Mouse (Mus musculus) MEL (cell line): ENCODE measurements around the gene Taldo1. TPM values are rescaled to one million over a fixed set of nuclear protein-coding genes. Genes with fewer than 3 reads are reported as not detected.

ENCODE experiments used
- DNase-seq: peaks from one replicate; pipeline ENCODE4 v3.0.0; 2011; ENCODE audit warnings: low read depth, low spot score
- H3K27ac ChIP-seq: 2 replicates; pipeline ENCODE4 v1.5.1; 2012; ENCODE audit warnings: low read depth, mild to moderate bottlenecking, control low read depth, low read length, moderate library complexity; ENCODE audit not compliant: control insufficient read depth
- H3K27me3 ChIP-seq, 2 experiments: fragments of 150-350 bp in 1 of 2; sonication (generic) in 1 of 2; 2 replicates each; pipeline ENCODE4 v1.6.1; 2012; ENCODE audit warnings: low read length in 2 of 2, mild to moderate bottlenecking in 2 of 2, improper control_type of control experiment in 1 of 2, moderate library complexity in 1 of 2; ENCODE audit not compliant: insufficient read depth in 2 of 2, control insufficient read depth in 1 of 2
- H3K36me3 ChIP-seq, 2 experiments: 2 replicates each; pipeline ENCODE4 v1.6.1; 2012 to 2014; ENCODE audit warnings: low read length in 2 of 2, improper control_type of control experiment in 1 of 2, inconsistent platforms in 1 of 2, mild to moderate bottlenecking in 1 of 2; ENCODE audit not compliant: insufficient read depth in 2 of 2, control insufficient read depth in 1 of 2
- H3K4me1 ChIP-seq, 2 experiments: fragments of 150-350 bp in 1 of 2; sonication (generic) in 1 of 2; 2 replicates each; pipeline ENCODE4 v1.6.1; 2012; ENCODE audit warnings: low read length in 2 of 2, improper control_type of control experiment in 1 of 2, mild to moderate bottlenecking in 1 of 2; ENCODE audit not compliant: insufficient read depth in 2 of 2, control insufficient read depth in 1 of 2
- H3K4me3 ChIP-seq, 2 experiments: fragments of 150-350 bp in 1 of 2; sonication (generic) in 1 of 2; 2 replicates each; pipeline ENCODE4 v1.5.1; 2012; ENCODE audit warnings: low read depth in 2 of 2, low read length in 2 of 2, mild to moderate bottlenecking in 2 of 2, moderate library complexity in 2 of 2, control low read depth in 1 of 2, improper control_type of control experiment in 1 of 2; ENCODE audit not compliant: control insufficient read depth in 1 of 2, insufficient read depth in 1 of 2
- H3K79me2 ChIP-seq: 2 replicates; pipeline ENCODE4 v1.6.1; 2012; ENCODE audit warnings: mild to moderate bottlenecking, low read length, moderate library complexity; ENCODE audit not compliant: control insufficient read depth, poor library complexity, insufficient read depth
- H3K9ac ChIP-seq: 2 replicates; pipeline ENCODE4 v1.6.1; 2012; ENCODE audit warnings: low read depth, mild to moderate bottlenecking, control low read depth, low read length, moderate library complexity; ENCODE audit not compliant: control insufficient read depth, poor library complexity, severe bottlenecking
- H3K9me3 ChIP-seq: fragments of 150-350 bp; sonication (generic); replicated peaks from 2 replicates; pipeline ENCODE4 v1.6.1; 2012; ENCODE audit warnings: mild to moderate bottlenecking, low read length, improper control_type of control experiment, moderate library complexity; ENCODE audit not compliant: insufficient read depth
- BHLHE40 ChIP-seq: IDR thresholded peaks from 2 replicates; pipeline ENCODE4 v1.6.1; 2012; ENCODE audit warnings: low read depth, mild to moderate bottlenecking, inconsistent platforms, low read length, improper control_type of control experiment, borderline replicate concordance
- CHD2 ChIP-seq: IDR thresholded peaks from 2 replicates; pipeline ENCODE4 v1.6.1; 2011; ENCODE audit warnings: low read length, improper control_type of control experiment
- CTCF ChIP-seq, 3 experiments: IDR thresholded peaks in 2 of 3; conservative IDR thresholded peaks in 1 of 3; 2 replicates each; pipeline ENCODE4 v1.5.1; 2011 to 2012; ENCODE audit warnings: low read length in 3 of 3, low read depth in 2 of 3, mild to moderate bottlenecking in 2 of 3, improper control_type of control experiment in 1 of 3, inconsistent platforms in 1 of 3, mixed read lengths in 1 of 3, moderate library complexity in 1 of 3; ENCODE audit not compliant: control insufficient read depth in 1 of 3, insufficient read depth in 1 of 3, poor library complexity in 1 of 3, severe bottlenecking in 1 of 3
- E2F4 ChIP-seq: IDR thresholded peaks from 2 replicates; pipeline ENCODE4 v1.6.1; 2011; ENCODE audit warnings: low read depth, low read length, improper control_type of control experiment, borderline replicate concordance
- ELF1 ChIP-seq: IDR thresholded peaks from 2 replicates; pipeline ENCODE4 v1.6.1; 2014; ENCODE audit warnings: low read depth, mild to moderate bottlenecking, inconsistent platforms, low read length, improper control_type of control experiment, moderate library complexity
- EP300 ChIP-seq, 2 experiments: IDR thresholded peaks; 2 replicates each; pipeline ENCODE4 v1.6.1; 2011; ENCODE audit warnings: improper control_type of control experiment in 2 of 2, low read length in 2 of 2, low read depth in 1 of 2, mild to moderate bottlenecking in 1 of 2
- HCFC1 ChIP-seq: IDR thresholded peaks from 2 replicates; pipeline ENCODE4 v1.6.1; 2012; ENCODE audit warnings: low read depth, mild to moderate bottlenecking, inconsistent platforms, low read length, improper control_type of control experiment, moderate library complexity
- MAX ChIP-seq: IDR thresholded peaks from 2 replicates; pipeline ENCODE4 v1.6.1; 2011; ENCODE audit warnings: low read length, improper control_type of control experiment
- MAZ ChIP-seq: IDR thresholded peaks from 2 replicates; pipeline ENCODE4 v1.6.1; 2012; ENCODE audit warnings: low read depth, mild to moderate bottlenecking, inconsistent platforms, low read length, improper control_type of control experiment
- MEF2A ChIP-seq: IDR thresholded peaks from 2 replicates; pipeline ENCODE4 v1.6.1; 2014; ENCODE audit warnings: low read depth, mild to moderate bottlenecking, inconsistent platforms, low read length, improper control_type of control experiment; ENCODE audit not compliant: poor library complexity, insufficient replicate concordance, severe bottlenecking; ENCODE audit errors: extremely low read depth
- MYB ChIP-seq: IDR thresholded peaks from 2 replicates; pipeline ENCODE4 v1.6.1; 2011; ENCODE audit warnings: mild to moderate bottlenecking, low read depth, low read length, improper control_type of control experiment
- MYC ChIP-seq: IDR thresholded peaks from 2 replicates; pipeline ENCODE4 v1.6.1; 2011; ENCODE audit warnings: low read depth, mild to moderate bottlenecking, low read length, improper control_type of control experiment, moderate library complexity
- NELFE ChIP-seq: IDR thresholded peaks from 2 replicates; pipeline ENCODE4 v1.6.1; 2011; ENCODE audit warnings: low read depth, low read length, improper control_type of control experiment
- NRF1 ChIP-seq: IDR thresholded peaks from 2 replicates; pipeline ENCODE4 v1.6.1; 2014; ENCODE audit warnings: low read depth, mild to moderate bottlenecking, inconsistent platforms, low read length, improper control_type of control experiment, moderate library complexity; ENCODE audit not compliant: poor library complexity, insufficient read depth, severe bottlenecking
- POLR2A ChIP-seq, 2 experiments: IDR thresholded peaks; 2 replicates each; pipeline ENCODE4 v1.6.1; 2011 to 2012; ENCODE audit warnings: low read length in 2 of 2, mild to moderate bottlenecking in 2 of 2, control low read depth in 1 of 2, improper control_type of control experiment in 1 of 2, low read depth in 1 of 2, moderate library complexity in 1 of 2; ENCODE audit not compliant: control insufficient read depth in 1 of 2, insufficient read depth in 1 of 2, poor library complexity in 1 of 2
- POLR2AphosphoS5 ChIP-seq: IDR thresholded peaks from 2 replicates; pipeline ENCODE4 v1.6.1; 2012; ENCODE audit warnings: low read depth, borderline replicate concordance, mild to moderate bottlenecking, inconsistent platforms, low read length, moderate library complexity, mixed read lengths
- RAD21 ChIP-seq: IDR thresholded peaks from 2 replicates; pipeline ENCODE4 v1.6.1; 2011; ENCODE audit warnings: mild to moderate bottlenecking, low read depth, low read length, improper control_type of control experiment
- RCOR1 ChIP-seq: IDR thresholded peaks from 2 replicates; pipeline ENCODE4 v1.6.1; 2012; ENCODE audit warnings: low read depth, mild to moderate bottlenecking, inconsistent platforms, low read length, improper control_type of control experiment
- SIN3A ChIP-seq: IDR thresholded peaks from 2 replicates; pipeline ENCODE4 v1.6.1; 2012; ENCODE audit warnings: low read length, improper control_type of control experiment, inconsistent platforms
- SMC3 ChIP-seq: IDR thresholded peaks from 2 replicates; pipeline ENCODE4 v1.6.1; 2011; ENCODE audit warnings: low read depth, low read length, improper control_type of control experiment
- TBP ChIP-seq: IDR thresholded peaks from 2 replicates; pipeline ENCODE4 v1.8.0; 2011; ENCODE audit warnings: low read depth, low read length, improper control_type of control experiment
- TCF12 ChIP-seq: IDR thresholded peaks from 2 replicates; pipeline ENCODE4 v1.6.1; 2014; ENCODE audit warnings: low read depth, mild to moderate bottlenecking, inconsistent platforms, low read length, improper control_type of control experiment, moderate library complexity
- UBTF ChIP-seq: IDR thresholded peaks from 2 replicates; pipeline ENCODE4 v1.6.1; 2012; ENCODE audit warnings: low read depth, mild to moderate bottlenecking, inconsistent platforms, low read length, improper control_type of control experiment, moderate library complexity, borderline replicate concordance; ENCODE audit not compliant: insufficient read depth
- USF1 ChIP-seq: IDR thresholded peaks from 2 replicates; pipeline ENCODE4 v1.6.1; 2014; ENCODE audit warnings: low read depth, mild to moderate bottlenecking, inconsistent platforms, low read length, improper control_type of control experiment, moderate library complexity
- USF2 ChIP-seq, 2 experiments: IDR thresholded peaks; 2 replicates each; pipeline ENCODE4 v1.6.1; 2011 to 2012; ENCODE audit warnings: improper control_type of control experiment in 2 of 2, low read length in 2 of 2, borderline replicate concordance in 1 of 2, inconsistent platforms in 1 of 2, low read depth in 1 of 2, mild to moderate bottlenecking in 1 of 2; ENCODE audit not compliant: insufficient read depth in 1 of 2
- ZKSCAN1 ChIP-seq: IDR thresholded peaks from 2 replicates; pipeline ENCODE4 v1.6.1; 2012; ENCODE audit warnings: low read depth, mild to moderate bottlenecking, inconsistent platforms, low read length, improper control_type of control experiment, moderate library complexity
- ZNF384 ChIP-seq: IDR thresholded peaks from 2 replicates; pipeline ENCODE4 v1.6.1; 2012; ENCODE audit warnings: low read depth, mild to moderate bottlenecking, inconsistent platforms, low read length, improper control_type of control experiment
- polyA plus RNA-seq, 2 experiments: library from polyadenylated mRNA; stranded (reverse) in 1 of 2; unstranded in 1 of 2; fragments of >175 nt in 1 of 2; fragments of >200 nt in 1 of 2; gene quantifications; 2 replicates each; pipeline versions ENCODE4 v1.2.1 to v1.2.4; 2012; ENCODE audit warnings: low replicate concordance in 2 of 2, low read depth in 1 of 2; ENCODE audit not compliant: insufficient read length in 2 of 2, insufficient read depth in 1 of 2, missing spikeins in 1 of 2
- total RNA-seq: library from RNA; depleted of rRNA; stranded (reverse); fragments of 300-350 nt; gene quantifications from 2 replicates; pipeline ENCODE4 v1.2.3, GENCODE M21; 2012

Gene Taldo1
- total and polyA plus RNA-seq, 3 experiments: 298 to 415 TPM; not detected in 1

DNA sequence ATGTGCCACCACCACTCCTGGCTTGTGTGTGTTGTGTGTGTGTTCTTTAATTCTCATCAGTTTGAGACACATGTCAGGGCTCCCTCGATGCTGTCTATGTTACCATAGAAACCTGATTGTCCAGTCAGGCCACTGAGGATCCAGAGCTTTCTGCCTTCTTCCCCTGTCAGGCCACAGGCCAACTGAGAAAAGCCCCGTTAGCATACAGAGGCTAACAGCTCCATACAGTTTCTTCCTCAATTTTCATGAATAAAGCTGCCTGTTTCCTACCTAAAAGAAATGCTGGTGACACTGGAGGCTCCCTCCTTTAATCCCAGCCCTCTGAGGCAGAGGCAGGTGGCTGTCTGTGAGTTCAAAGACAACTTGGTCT is 44.5 kb downstream of the Taldo1 start:
- H3K9me3 ChIP-seq: no peaks in the 10 kb centered on the region
- H3K79me2 ChIP-seq: peaks cover 28% of the 10 kb centered on the region
- H3K9ac ChIP-seq: peak overlapping the region; percentile 90
- H3K36me3 ChIP-seq: peaks cover 0 to 20% of the 10 kb centered on the region in 2 experiments; a peak in 3 of 4 replicates
- H3K27me3 ChIP-seq: no peaks in the 10 kb centered on the region
- H3K4me1 ChIP-seq: peaks cover 4 to 22% of the 10 kb centered on the region in 2 experiments; a peak in 3 of 4 replicates
- no peak for TF ChIP-seq CTCF (IDR thresholded peaks at IDR 0.05 in 2 of 3, conservative IDR thresholded peaks at IDR 0.05 in 1 of 3; ENCODE audit: control insufficient read depth in 1 of 3, insufficient read depth in 1 of 3, low read depth in 2 of 3, low read length in 3 of 3, poor library complexity in 1 of 3, severe bottlenecking in 1 of 3)
- H3K4me3 ChIP-seq: peak overlapping the region; percentile 86 to 90
- peak overlapping the region; percentile 59 for H3K27ac ChIP-seq
- DNase-seq: peak; percentile 40

DNA sequence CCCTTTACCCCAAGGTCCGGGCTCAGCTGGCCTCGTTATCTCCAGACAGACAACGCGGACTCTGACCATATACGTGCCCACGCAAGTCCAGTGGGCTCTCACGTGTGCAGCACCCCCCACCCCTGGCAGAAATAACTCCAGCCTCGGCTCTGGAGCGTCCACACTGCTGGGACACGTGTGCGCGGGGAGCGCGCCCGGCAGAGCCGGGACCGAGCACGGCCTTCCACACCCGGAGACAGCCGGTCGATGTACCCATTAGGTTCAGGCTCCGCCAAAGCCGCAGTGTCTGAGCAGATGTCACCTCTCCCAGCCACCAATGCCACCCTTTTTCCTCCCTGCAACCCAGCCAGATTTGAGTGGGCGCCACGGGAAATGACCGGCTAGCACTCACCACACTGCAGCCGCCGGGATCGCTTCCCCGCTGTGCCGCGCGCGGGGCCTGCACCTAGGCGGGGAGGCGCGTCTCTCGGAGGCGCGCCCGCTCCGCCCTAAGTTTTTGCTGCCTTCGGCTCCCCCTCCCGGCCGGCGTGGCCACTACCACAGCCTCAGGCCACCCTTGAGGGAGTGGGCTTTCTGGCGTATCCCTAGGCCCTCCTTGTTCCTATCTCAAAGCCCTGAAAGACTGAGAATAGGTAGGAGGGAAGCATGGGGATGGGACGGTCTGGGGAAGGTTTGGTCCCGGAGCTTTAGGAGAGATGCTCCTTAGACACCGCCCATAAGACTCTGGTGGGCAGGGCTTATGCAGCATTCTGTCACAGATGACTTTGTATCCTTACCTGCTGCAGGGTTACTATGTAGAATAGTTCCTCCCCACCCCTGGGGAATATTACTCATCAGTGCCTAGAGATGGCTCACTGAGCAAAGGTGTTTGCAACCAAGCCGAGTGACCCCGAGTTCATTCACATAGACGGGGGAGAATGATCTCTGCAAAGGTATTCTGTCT is 45.5 kb downstream of the Taldo1 start, which contains the start of gene Slc25a22:
Gene Slc25a22 (minus strand): TSS at position 715 of the 943 bp plus-strand sequence.
- Histone ChIP-seq H3K27me3 (no peaks in the 10 kb centered on the region), H3K9ac (peak within 1 kb of the TSS; percentile 90), H3K27ac (peak within 1 kb of the TSS; percentile 59), H3K4me3 (peak within 1 kb of the TSS; percentile 86 to 90), H3K9me3 (no peaks in the 10 kb centered on the region), H3K79me2 (peaks cover 34% of the 10 kb centered on the region), H3K36me3 (peaks cover 0 to 18% of the 10 kb centered on the region in 2 experiments; a peak in 3 of 4 replicates), H3K4me1 (peaks cover 4 to 20% of the 10 kb centered on the region in 2 experiments; a peak in 3 of 4 replicates)
- peak; percentile 89 for DNase-seq
- TF ChIP-seq SMC3: peak; percentile 52
- TF ChIP-seq USF2 (IDR thresholded peaks at IDR 0.05; ENCODE audit: borderline replicate concordance in 1 of 2, insufficient read depth in 1 of 2, low read depth in 1 of 2, low read length in 2 of 2): 0 out of 4 replicates have a peak, but pooled peaks of 1 of the 2 experiments have one; percentile 12
- TF ChIP-seq MAZ: peak; percentile 48; the same call in 1 of the 2 replicates
- no peak for TF ChIP-seq MYB
- TF ChIP-seq MYC: peak; percentile 75
- 0 out of 2 replicates have a peak, but pooled peaks have one; percentile 45 for TF ChIP-seq MEF2A
- TF ChIP-seq ELF1: 0 out of 2 replicates have a peak, but pooled peaks have one; percentile 6
- no peak for TF ChIP-seq ZNF384
- peak; percentile 83 to 84 for TF ChIP-seq POLR2A (IDR thresholded peaks at IDR 0.05; ENCODE audit: control insufficient read depth in 1 of 2, insufficient read depth in 1 of 2, low read depth in 1 of 2, low read length in 2 of 2, poor library complexity in 1 of 2)
- no peak for TF ChIP-seq EP300 (IDR thresholded peaks at IDR 0.05; ENCODE audit: low read depth in 1 of 2, low read length in 2 of 2)
- peak; percentile 78 for TF ChIP-seq USF1
- TF ChIP-seq RCOR1: no peak
- TF ChIP-seq ZKSCAN1: no peak
- TF ChIP-seq RAD21: peak; percentile 44
- no peak for TF ChIP-seq NRF1
- TF ChIP-seq UBTF: no peak; the same call in 1 of the 2 replicates
- peak; percentile 77 for TF ChIP-seq NELFE
- TF ChIP-seq TCF12: no peak
- no peak for TF ChIP-seq BHLHE40
- peak; percentile 39 to 77 (median 71) for TF ChIP-seq CTCF (IDR thresholded peaks at IDR 0.05 in 2 of 3, conservative IDR thresholded peaks at IDR 0.05 in 1 of 3; ENCODE audit: control insufficient read depth in 1 of 3, insufficient read depth in 1 of 3, low read depth in 2 of 3, low read length in 3 of 3, poor library complexity in 1 of 3, severe bottlenecking in 1 of 3)
- TF ChIP-seq MAX: peak; percentile 78
- TF ChIP-seq TBP: 0 out of 2 replicates have a peak, but pooled peaks have one; percentile 37
- no peak for TF ChIP-seq POLR2AphosphoS5
- no peak; the same call in 1 of the 2 replicates for TF ChIP-seq HCFC1
- peak; percentile 84 for TF ChIP-seq SIN3A
- TF ChIP-seq E2F4: no peak
- TF ChIP-seq CHD2: no peak
